Mouse (Mus musculus) mouse embryonic stem cell (cell line): Measurements from ENCODE around the gene Usp19.

Experiments used
- in situ Hi-C, 2 experiments: fragments of 300-500 bp; cut with MboI; formaldehyde crosslinking; loops; 1 replicate in 1 of 2; 3 replicates in 1 of 2; pipeline ENCODE4 v1.14.3; 2019 to 2020; ENCODE audit warnings: low sequenced_read_pairs in 2 of 2, low pct_unique_long_range_greater_than_20kb in 1 of 2, mixed read lengths in 1 of 2; ENCODE audit not compliant: unreplicated experiment in 1 of 2

Gene Usp19

GRCm38 (mm10) chr9:108490559-108491285 is at the start of gene Usp19:
Gene Usp19, plus strand, starts transcription at chr9:108490602.
- in situ Hi-C loops, result no loop called here

- in situ Hi-C loops, result no loop called here
Measured at GRCm38 (mm10) chr9:108441236-108441919, 49.0 kb upstream of the Usp19 start.

GRCm38 (mm10) chr9:108445125-108445524 is 45.3 kb upstream of the Usp19 start:
- in situ Hi-C loops, result no loop called here

DNA sequence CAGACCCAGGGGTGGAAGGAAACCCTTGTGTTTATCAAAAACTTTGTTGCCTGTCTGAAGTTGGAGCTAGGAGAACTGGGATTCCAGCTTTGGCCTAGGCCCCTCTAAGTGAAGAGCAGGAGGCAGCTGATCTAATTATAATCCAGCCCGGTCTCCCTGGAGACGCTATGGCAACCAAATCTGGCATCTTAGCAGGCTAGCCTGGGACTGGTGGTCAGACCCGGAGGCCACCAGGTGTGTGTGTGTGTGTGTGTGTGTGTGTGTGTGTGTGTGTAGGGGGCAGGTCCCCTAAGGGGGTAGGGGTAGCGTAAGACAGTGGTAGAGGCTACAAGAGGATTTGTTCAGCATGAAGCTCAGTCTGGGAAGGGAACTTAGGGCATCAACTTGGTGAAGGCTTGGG is 40.5 kb upstream of the Usp19 start:
- in situ Hi-C loops, result no loop called here

- in situ Hi-C loops, result no loop called here
Measured at GRCm38 (mm10) chr9:108450292-108451169, 39.9 kb upstream of the Usp19 start.

DNA sequence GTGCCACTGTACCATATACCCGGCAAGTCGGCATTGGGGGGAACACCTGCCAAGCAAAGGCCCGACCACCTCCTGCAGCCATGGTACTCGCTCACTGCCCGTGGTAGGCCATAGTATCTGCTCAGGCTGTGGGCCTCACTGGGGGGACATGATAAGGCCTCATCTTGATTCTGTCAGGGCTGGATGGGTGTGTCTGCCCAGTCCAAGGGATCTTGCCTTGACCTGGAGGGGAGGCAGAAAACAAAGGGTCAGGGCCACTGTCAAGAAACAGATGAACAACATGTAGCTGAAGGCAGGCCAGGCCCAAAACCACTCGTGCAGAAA is 39.3 kb upstream of the Usp19 start:
- in situ Hi-C loops, result no loop called here

DNA sequence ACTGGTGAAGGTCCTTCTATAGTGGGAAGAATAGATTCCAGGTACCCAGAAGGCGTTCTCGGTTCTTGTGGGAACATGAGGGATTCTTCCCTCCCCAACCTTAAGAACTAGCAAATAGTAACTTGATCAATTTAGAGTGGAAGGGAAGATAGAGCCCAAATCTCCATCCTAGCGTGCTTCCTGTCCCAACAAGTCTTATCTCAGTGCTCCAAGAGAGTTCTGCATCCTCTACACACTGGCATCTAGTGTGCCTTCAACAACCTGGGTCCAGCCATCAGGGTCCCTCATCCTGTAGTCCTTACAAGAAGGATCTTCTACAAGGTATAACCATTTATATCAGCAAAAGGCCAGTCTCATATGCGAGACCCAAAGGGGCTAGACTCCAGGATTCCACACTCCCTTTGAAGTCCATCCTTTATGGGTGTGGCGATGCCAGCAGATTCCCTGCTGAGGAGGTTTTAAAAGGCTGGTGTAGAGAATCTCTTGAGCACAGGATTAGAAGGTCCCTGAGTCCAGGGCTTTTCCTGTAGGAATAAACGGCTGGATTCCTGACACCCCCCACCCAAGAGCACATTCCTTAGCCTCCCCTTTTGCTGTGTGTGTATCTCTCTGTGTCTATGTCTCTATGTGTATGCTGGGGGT is 38.8 kb upstream of the Usp19 start:
- in situ Hi-C loops, result no loop called here

DNA sequence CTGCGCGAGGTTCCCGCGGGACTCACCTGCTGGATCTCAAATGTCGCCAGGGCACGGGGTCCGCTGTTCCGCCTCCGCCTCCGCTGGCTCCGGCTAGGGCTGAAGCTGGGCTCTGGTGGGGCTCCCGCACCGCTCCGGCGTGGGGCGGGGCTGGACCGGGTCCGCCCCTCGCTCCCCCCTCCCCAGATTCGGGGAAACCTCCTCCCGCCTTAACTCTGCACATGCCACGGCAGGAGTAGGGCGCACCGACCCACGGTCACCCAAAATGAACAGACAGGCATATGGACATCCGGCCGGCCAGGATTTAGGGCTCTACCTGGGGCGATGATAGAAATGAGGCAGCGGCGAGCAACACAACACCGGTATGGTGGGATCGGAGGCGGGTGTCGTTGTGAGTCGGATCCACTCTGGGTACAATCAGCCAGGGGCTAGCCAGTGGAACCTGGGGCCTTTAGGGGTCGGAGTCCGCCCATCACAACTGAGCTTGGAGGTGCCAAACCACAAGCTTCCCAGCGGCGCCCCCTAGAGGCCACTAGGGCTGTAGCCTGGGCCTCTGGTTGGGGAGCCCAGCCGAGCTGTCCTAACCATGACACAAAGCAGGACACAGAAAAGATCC is 38.0 kb upstream of the Usp19 start:
- in situ Hi-C loops, result no loop called here

GRCm38 (mm10) chr9:108452911-108453310 is 37.5 kb upstream of the Usp19 start:
- in situ Hi-C loops, result no loop called here

DNA sequence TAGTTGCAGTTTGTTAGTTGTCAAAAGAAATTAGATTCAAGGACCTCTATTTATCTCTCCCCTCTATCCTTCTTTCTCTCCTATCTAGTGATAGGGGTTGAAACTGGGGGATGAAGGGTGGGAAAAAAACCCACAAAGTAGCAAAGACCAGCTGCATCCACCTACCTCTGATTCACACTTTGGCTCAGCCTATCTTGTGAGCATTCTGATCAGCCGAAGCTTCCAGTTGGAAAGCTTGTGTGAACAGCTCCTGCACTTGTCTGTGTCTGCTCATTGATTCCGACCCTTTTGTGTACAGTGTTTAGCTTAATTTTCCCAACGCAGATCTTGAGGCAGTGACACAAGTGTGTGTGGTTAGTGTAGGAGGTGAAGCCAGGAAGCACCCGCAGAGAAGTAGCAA is 36.9 kb upstream of the Usp19 start:
- in situ Hi-C loops, result no loop called here

- in situ Hi-C loops, result no loop called here
Measured at GRCm38 (mm10) chr9:108454429-108454828, 36.0 kb upstream of the Usp19 start.

- in situ Hi-C loops, result no loop called here
Measured at GRCm38 (mm10) chr9:108455747-108456571, 34.4 kb upstream of the Usp19 start.

DNA sequence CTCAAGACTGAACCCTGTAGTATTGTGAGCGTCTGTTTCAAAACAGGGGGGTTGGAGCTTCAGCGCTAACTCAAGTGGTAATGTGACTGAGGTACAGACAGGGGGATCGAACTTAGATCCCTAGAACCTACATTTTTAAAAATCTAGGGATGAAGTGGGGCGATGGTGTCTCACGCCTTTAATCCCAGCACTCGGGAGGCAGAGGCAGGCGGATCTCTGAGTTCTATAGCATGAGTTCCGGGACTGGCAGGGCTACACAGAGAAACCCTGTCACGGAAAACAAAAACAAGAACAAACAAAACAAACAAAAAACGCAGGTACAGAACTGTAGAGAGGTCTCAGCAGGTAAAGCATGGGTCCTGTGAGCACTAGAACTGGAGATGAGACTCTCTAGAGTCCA is 33.4 kb upstream of the Usp19 start:
- in situ Hi-C loops, result no loop called here

GRCm38 (mm10) chr9:108459939-108460318 is 30.5 kb upstream of the Usp19 start:
- in situ Hi-C loops, result no loop called here

DNA sequence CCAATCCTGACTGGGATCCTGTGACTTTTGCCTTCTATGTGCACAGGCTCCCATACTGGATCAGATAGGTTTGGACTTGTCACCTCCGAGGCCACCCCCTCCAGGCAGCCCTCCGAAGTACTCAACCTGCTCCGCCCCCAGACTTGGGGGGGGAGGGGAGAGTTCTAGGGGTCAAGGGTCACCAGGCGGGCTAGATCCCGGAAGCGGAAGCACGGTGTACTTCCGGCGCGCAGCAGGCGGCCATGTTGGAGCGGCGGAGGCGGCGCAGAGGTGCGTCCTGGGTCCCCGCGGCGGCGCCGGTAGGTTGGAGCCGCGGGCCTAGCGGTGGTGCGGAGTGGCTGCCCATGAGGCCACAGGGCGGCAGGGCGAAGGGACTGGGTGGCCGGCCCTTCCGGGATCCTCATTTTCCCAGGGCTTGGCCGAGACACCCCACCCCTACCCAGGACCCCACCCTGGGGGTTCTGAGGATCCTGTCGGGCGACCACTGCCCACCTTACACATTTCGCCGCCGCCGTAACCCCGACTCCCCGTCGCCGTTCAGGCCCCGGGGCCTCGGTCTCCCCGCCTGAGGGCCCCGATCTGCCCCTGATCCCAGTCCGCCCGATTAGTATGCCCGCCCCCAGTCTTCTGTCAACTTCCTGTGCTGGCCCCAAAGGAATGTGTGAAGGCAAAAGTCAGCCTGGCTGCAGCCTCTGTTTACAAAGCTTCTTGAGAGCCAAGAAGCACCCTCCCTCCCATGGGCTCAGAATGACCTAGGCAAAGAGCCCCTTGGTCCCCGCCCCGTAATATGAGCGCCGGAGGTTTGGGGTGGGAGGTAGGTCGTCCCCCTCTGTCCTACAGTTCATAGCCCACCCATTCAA is 29.9 kb upstream of the Usp19 start, which contains the start of gene Ccdc71:
Gene Ccdc71 (plus strand): TSS at position 209 of the 860 bp plus-strand sequence.
- in situ Hi-C loops, result no loop called here

GRCm38 (mm10) chr9:108461181-108461631 is 29.2 kb upstream of the Usp19 start, which contains the start of gene Klhdc8b:
Gene Klhdc8b, minus strand, starts transcription at chr9:108461581.
- in situ Hi-C loops, result no loop called here

GRCm38 (mm10) chr9:108461675-108462074 is 28.7 kb upstream of the Usp19 start:
- in situ Hi-C loops, result no loop called here
